Mouse (Mus musculus) ovary, postnatal 10 days (tissue): Measurements from ENCODE around the gene Usp53.

Experiments
- DNase-seq: peaks from one replicate; pipeline ENCODE4 v3.0.0; 2022; ENCODE audit warnings: low spot score

The Usp53 gene

DNA sequence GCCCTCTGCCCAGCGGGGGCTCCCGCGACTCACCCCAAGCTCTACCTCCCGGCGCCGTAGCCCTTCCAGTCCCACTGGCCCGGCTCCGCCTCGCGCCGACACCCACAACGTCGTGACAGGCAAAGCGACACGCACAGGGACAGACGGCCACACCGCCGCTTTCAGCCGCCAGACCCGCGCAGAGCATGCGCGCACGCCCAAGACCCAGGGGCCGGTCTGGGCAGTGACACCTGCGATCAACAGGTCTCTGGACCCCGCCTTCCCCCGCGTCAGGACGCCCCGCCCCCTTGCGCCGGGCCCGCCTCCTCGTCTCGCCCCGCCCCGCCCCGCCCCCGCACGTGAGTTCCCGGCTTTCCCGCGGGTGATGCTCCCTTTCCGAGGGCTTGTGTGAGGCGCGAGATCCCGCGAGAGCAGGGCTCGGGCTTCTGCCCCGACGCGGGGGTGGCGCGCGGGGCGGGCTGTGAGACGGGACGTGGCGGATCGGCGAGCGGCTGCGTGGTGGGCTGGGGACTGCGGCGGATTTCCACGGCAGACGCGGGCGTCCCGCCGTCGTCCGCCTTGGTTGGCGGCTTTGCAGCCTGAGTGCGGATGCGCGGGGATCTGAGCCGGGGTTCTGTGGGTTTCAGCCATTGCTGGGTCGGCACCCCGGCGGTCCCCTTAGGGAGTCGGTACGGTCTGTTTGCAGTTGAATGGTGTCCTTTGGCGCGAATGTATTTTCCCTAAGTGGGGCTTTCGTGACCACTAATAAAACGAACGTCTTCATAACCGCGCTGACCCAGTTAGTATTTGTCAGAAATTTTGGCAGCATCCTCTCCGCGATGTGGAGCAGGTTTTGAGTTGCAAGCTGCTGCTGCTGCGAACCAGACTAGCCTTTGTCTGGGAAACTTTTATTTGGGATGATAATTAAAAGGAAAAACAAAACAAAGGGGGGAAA, at the start of gene Usp53:
Gene Usp53, minus strand, starts transcription at position 262 of the 934 bp plus-strand sequence.
- peak; percentile 90 for DNase-seq

DNA sequence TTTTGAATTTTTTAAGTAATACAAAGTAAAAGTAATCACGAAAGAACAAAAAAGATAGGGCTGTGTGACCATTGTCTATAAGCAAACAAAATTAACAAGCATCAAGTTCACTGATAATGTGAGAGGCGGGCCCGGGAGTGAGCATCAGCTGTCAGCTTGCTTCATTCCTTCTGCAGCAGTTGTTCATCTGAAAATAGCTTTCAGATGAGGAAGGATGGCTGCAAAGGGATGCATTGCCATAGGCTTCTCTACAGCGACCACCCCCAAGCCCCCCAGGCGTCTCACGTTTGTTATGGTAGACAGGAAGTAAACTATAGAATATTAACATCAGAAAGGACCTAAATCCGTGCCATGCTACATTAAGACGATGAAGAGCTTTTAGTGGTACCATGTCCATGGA, 49.5 kb upstream of the Usp53 start:
- DNase-seq = no peak

- no peak for DNase-seq
These were observed 41.3 kb upstream of the Usp53 start for GRCm38 (mm10) chr3:123025634-123026033.

- no peak for DNase-seq
These were observed 40.4 kb upstream of the Usp53 start for GRCm38 (mm10) chr3:123024496-123025234.

GRCm38 (mm10) chr3:123018792-123019191, 34.5 kb upstream of the Usp53 start:
- no peak for DNase-seq

DNA sequence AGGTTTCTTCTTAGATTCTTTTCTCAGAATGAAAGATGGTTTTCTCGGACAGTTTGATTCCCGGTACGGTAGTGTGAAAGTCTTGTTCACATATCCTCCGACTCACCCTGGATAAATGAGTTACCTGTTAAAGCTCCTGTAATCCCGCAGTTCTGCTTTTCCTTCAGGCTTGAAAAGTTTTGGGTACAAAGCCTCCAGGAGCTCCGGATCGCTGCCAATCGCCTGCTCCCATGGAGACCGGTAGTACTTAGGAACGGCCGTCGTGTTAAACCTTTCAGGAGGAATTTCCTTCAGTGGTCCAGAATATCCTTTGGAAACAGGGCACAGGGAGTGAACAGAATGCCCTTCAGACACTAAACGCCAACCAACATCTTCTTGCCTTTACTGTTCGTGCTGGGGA, 29.2 kb upstream of the Usp53 start:
- DNase-seq = no peak

GRCm38 (mm10) chr3:123009417-123009816, 25.1 kb upstream of the Usp53 start:
- DNase-seq = no peak

GRCm38 (mm10) chr3:123007386-123007785, 23.1 kb upstream of the Usp53 start:
- DNase-seq = no peak

- no peak for DNase-seq
These were observed 16.7 kb upstream of the Usp53 start for GRCm38 (mm10) chr3:123001053-123001452.

- DNase-seq = no peak
These were observed 14.2 kb upstream of the Usp53 start for GRCm38 (mm10) chr3:122998511-122998910.

DNA sequence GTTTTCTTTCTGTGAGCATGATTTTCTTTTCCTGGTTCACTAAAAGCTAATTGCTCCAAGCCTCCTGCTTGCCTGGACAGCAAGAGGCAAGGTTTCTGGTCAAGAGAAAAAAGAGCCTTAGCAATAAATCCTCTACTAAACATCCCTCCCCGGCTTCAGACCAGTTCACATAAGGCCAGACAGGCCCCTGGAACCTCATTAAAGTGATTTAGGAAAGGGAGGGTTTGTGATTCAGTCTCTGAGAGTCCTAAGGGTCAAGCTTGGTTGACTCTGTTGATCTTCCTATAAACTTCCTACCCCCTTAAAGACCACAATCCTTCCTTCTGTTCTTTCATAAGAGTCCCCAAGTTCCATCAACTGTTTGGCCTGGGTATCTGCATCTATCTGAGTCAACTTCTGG, 12.7 kb upstream of the Usp53 start:
- DNase-seq = no peak

DNA sequence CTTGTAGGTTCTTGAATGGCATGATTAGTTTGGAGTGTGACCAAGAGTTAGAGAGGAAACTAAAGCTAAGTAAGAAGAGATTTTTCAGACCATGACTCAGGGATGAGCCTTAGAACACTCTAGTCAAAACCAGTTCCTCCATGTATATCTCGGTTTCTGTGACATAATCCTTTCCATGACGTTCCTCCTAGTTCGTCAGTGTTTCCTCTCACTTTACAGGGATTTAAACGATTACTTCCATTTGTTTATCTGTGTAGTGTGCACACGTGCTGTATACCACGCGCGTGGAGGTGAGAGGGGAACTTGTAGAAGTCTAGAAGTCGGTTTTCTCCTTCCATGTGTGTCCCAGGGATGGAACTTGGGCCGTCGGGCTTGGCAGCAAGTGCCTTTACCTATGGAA, 2.6 kb upstream of the Usp53 start:
- DNase-seq = no peak

- DNase-seq = peak; percentile 18
These were observed 2.1 kb upstream of the Usp53 start for GRCm38 (mm10) chr3:122986386-122986785.

- DNase-seq = no peak
These were observed 1.1 kb upstream of the Usp53 start for GRCm38 (mm10) chr3:122985183-122985944.

- no peak for DNase-seq
These were observed 461 bp downstream of the Usp53 start for GRCm38 (mm10) chr3:122983849-122984248.

- DNase-seq = no peak
These were observed 8.3 kb downstream of the Usp53 start for GRCm38 (mm10) chr3:122975964-122976363.

- DNase-seq = no peak
These were observed 8.9 kb downstream of the Usp53 start for GRCm38 (mm10) chr3:122975363-122975762.

- no peak for DNase-seq
These were observed 9.5 kb downstream of the Usp53 start for GRCm38 (mm10) chr3:122974833-122975232.

GRCm38 (mm10) chr3:122972126-122972822, 12.0 kb downstream of the Usp53 start:
- no peak for DNase-seq

DNA sequence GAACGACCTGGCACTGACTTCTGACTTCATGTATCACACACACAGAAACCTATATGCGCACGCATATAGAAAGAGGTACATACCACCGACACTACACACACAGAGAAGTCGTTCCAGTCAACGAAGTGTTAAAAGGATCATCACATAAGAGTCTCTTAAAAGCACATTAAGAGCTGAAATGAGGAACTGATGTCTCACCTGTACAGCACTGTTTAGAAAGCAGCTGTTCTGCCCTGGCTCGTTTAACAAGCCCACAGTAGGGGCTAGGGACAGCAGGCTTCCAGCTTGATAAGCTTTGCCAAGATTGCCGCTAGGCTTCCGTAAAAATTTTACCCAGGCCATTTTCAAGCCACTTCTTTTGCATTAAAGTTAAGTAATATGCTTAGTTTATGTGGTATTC, 15.9 kb downstream of the Usp53 start:
- no peak for DNase-seq

DNA sequence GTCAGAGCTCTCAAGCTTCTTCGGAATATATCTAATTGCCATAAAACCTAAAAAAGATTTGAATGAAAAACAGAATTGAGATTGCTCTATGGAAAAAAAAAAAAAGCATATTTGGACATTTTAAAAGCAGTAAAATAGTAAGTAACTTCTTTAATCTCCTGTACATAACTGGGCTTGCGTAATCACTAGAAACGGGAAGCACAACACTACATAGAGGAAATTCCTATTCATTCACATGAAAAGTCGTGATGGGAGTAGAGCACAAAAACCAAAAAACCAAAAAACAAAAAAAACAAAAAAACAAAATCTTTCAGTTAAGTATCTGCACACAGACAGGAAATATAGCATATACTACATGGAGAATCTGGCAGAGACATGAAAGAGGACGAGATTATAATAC, 20.0 kb downstream of the Usp53 start:
- DNase-seq = no peak

GRCm38 (mm10) chr3:122950129-122950528, 34.2 kb downstream of the Usp53 start:
- no peak for DNase-seq
